Mouse (Mus musculus) intestine, embryonic 16.5 days (tissue): ENCODE data around the gene Nudt9. TPM values are rescaled to one million over a fixed set of nuclear protein-coding genes. Genes with fewer than 3 reads are reported as not detected.

Experiments used
- ATAC-seq: fragments of 200-750 bp; cut with Nextera tagmentation; 2 replicates; pipeline ENCODE4 v1.8.0; 2017; ENCODE audit warnings: moderate TSS enrichment, moderate library complexity
- H3K27ac ChIP-seq: fragments of 300-500 bp; sonication (generic); 2 replicates; pipeline ENCODE4 v1.5.1; 2014; ENCODE audit warnings: mild to moderate bottlenecking, low read length
- H3K27me3 ChIP-seq: fragments of 300-500 bp; sonication (generic); replicated peaks from 2 replicates; pipeline ENCODE4 v1.6.1; 2014; ENCODE audit warnings: low read length, control low read depth, mixed read lengths; ENCODE audit not compliant: control insufficient read depth, insufficient read depth
- H3K36me3 ChIP-seq: fragments of 300-500 bp; sonication (generic); 2 replicates; pipeline ENCODE4 v1.6.1; 2014; ENCODE audit warnings: low read length, control low read depth; ENCODE audit not compliant: control insufficient read depth, insufficient read depth
- H3K4me1 ChIP-seq: fragments of 300-500 bp; sonication (generic); 2 replicates; pipeline ENCODE4 v1.6.1; 2014; ENCODE audit warnings: low read length, control low read depth, mixed read lengths; ENCODE audit not compliant: control insufficient read depth, insufficient read depth
- H3K4me2 ChIP-seq: fragments of 300-500 bp; sonication (generic); 2 replicates; pipeline ENCODE4 v1.6.1; 2014; ENCODE audit warnings: low read depth, low read length, control low read depth
- H3K4me3 ChIP-seq: fragments of 300-500 bp; sonication (generic); 2 replicates; pipeline ENCODE4 v1.5.1; 2014; ENCODE audit warnings: mild to moderate bottlenecking, low read length
- H3K9ac ChIP-seq: fragments of 300-500 bp; sonication (generic); 2 replicates; pipeline ENCODE4 v1.6.1; 2014; ENCODE audit warnings: low read depth, low read length
- H3K9me3 ChIP-seq: fragments of 300-500 bp; sonication (generic); 2 replicates; pipeline ENCODE4 v1.6.1; 2016; ENCODE audit warnings: low read length, control low read depth; ENCODE audit not compliant: control insufficient read depth
- WGBS: fragments of 180-500 bp; shearing (Covaris S2); extraction: QIAGEN DNeasy Blood & Tissue Kit; methylation state at CpG from one replicate; pipeline ENCODE4 v1.1.7; 2014; 5-methylcytosine and 5-hydroxymethylcytosine counted together
- polyA plus RNA-seq: library from polyadenylated mRNA; unstranded; fragments of >200 nt; fragmentation: Nextera tagmentation; extraction: Ambion mirVana; gene quantifications from 2 replicates; pipeline ENCODE4 v1.2.1, GENCODE M21; 2015

The Nudt9 gene
- polyA plus RNA-seq, 1 experiment from 2014 or later, result 61.8 TPM

GRCm38 (mm10) chr5:104052956-104053355 is 6.8 kb downstream of the Nudt9 start:
- no peak for ATAC-seq
- Histone ChIP-seq H3K9ac (no peak overlapping the region), H3K27me3 (no peaks in the 10 kb centered on the region), H3K36me3 (peaks cover 10% of the 10 kb centered on the region; the same call in 1 of the 2 replicates), H3K27ac (no peak overlapping the region), H3K4me1 (no peaks in the 10 kb centered on the region), H3K4me2 (no peak overlapping the region), H3K4me3 (no peak overlapping the region), H3K9me3 (no peaks in the 10 kb centered on the region)
- 61% methylated on average over 8 of the region's 8 CpGs for WGBS

GRCm38 (mm10) chr5:104054938-104055337 is 8.8 kb downstream of the Nudt9 start:
- Histone ChIP-seq H3K9ac (no peak overlapping the region), H3K36me3 (peaks cover 10% of the 10 kb centered on the region; the same call in 1 of the 2 replicates), H3K9me3 (no peaks in the 10 kb centered on the region), H3K4me1 (no peaks in the 10 kb centered on the region), H3K27ac (no peak overlapping the region), H3K4me2 (no peak overlapping the region), H3K27me3 (no peaks in the 10 kb centered on the region), H3K4me3 (no peak overlapping the region)
- WGBS, result 94% methylated on average over 4 of the region's 4 CpGs
- ATAC-seq, result no peak

- no peak overlapping the region for H3K4me2 ChIP-seq
- ATAC-seq, result no peak
- H3K9me3 ChIP-seq, result no peaks in the 10 kb centered on the region
- H3K36me3 ChIP-seq, result peaks cover 10% of the 10 kb centered on the region; the same call in 1 of the 2 replicates
- no peaks in the 10 kb centered on the region for H3K4me1 ChIP-seq
- no peaks in the 10 kb centered on the region for H3K27me3 ChIP-seq
- H3K27ac ChIP-seq, result no peak overlapping the region
- no peak overlapping the region for H3K9ac ChIP-seq
- H3K4me3 ChIP-seq, result no peak overlapping the region
- WGBS, result 89% methylated on average over 4 of the region's 4 CpGs
Measured at GRCm38 (mm10) chr5:104055816-104056215, 9.7 kb downstream of the Nudt9 start.

- WGBS, result 81% methylated on average over 7 of the region's 7 CpGs
- H3K9ac ChIP-seq, result no peak overlapping the region
- H3K27ac ChIP-seq, result no peak overlapping the region
- peaks cover 8% of the 10 kb centered on the region; the same call in 1 of the 2 replicates for H3K36me3 ChIP-seq
- H3K9me3 ChIP-seq, result no peaks in the 10 kb centered on the region
- no peak overlapping the region for H3K4me2 ChIP-seq
- no peak overlapping the region for H3K4me3 ChIP-seq
- peak; percentile 69 for ATAC-seq
- H3K4me1 ChIP-seq, result no peaks in the 10 kb centered on the region
- H3K27me3 ChIP-seq, result no peaks in the 10 kb centered on the region
Measured at GRCm38 (mm10) chr5:104056295-104056694, 10.2 kb downstream of the Nudt9 start.

- ATAC-seq, result no peak
- no peaks in the 10 kb centered on the region for H3K9me3 ChIP-seq
- H3K27me3 ChIP-seq, result no peaks in the 10 kb centered on the region
- 66% methylated on average over 15 of the region's 15 CpGs for WGBS
- H3K4me2 ChIP-seq, result no peak overlapping the region
- H3K4me3 ChIP-seq, result no peak overlapping the region
- H3K27ac ChIP-seq, result no peak overlapping the region
- no peak overlapping the region for H3K9ac ChIP-seq
- H3K4me1 ChIP-seq, result no peaks in the 10 kb centered on the region
- peaks cover 8% of the 10 kb centered on the region for H3K36me3 ChIP-seq
Measured at GRCm38 (mm10) chr5:104058021-104058420, 11.9 kb downstream of the Nudt9 start.

GRCm38 (mm10) chr5:104059628-104060027 is 13.5 kb downstream of the Nudt9 start:
- Histone ChIP-seq H3K9ac (no peak overlapping the region), H3K4me3 (no peak overlapping the region), H3K4me2 (no peak overlapping the region), H3K36me3 (peaks cover 8% of the 10 kb centered on the region), H3K4me1 (no peaks in the 10 kb centered on the region), H3K27ac (no peak overlapping the region), H3K27me3 (no peaks in the 10 kb centered on the region), H3K9me3 (no peaks in the 10 kb centered on the region)
- 64% methylated on average over 9 of the region's 9 CpGs for WGBS
- peak; percentile 44; the same call in 1 of the 2 replicates for ATAC-seq

GRCm38 (mm10) chr5:104060429-104060828 is 14.3 kb downstream of the Nudt9 start:
- Histone ChIP-seq H3K36me3 (peaks cover 12% of the 10 kb centered on the region), H3K9ac (no peak overlapping the region), H3K27me3 (no peaks in the 10 kb centered on the region), H3K9me3 (no peaks in the 10 kb centered on the region), H3K4me2 (no peak overlapping the region), H3K27ac (no peak overlapping the region), H3K4me1 (no peaks in the 10 kb centered on the region), H3K4me3 (no peak overlapping the region)
- 84% methylated on average over 5 of the region's 5 CpGs for WGBS
- ATAC-seq, result no peak

GRCm38 (mm10) chr5:104061936-104062772 is 16.0 kb downstream of the Nudt9 start:
- H3K27me3 ChIP-seq, result no peaks in the 10 kb centered on the region
- peaks cover 12% of the 10 kb centered on the region for H3K36me3 ChIP-seq
- no peaks in the 10 kb centered on the region for H3K4me1 ChIP-seq
- WGBS, result 86% methylated on average over 13 of the region's 13 CpGs
- no peak overlapping the region for H3K9ac ChIP-seq
- H3K4me2 ChIP-seq, result no peak overlapping the region
- no peak for ATAC-seq
- no peak overlapping the region for H3K4me3 ChIP-seq
- H3K27ac ChIP-seq, result no peak overlapping the region
- H3K9me3 ChIP-seq, result no peaks in the 10 kb centered on the region

GRCm38 (mm10) chr5:104062773-104063551 is 16.9 kb downstream of the Nudt9 start:
- Histone ChIP-seq H3K4me3 (no peak overlapping the region), H3K4me2 (no peak overlapping the region), H3K9ac (no peak overlapping the region), H3K36me3 (peaks cover 12% of the 10 kb centered on the region), H3K9me3 (no peaks in the 10 kb centered on the region), H3K4me1 (no peaks in the 10 kb centered on the region), H3K27me3 (no peaks in the 10 kb centered on the region), H3K27ac (no peak overlapping the region)
- WGBS, result 91% methylated on average over 11 of the region's 11 CpGs
- ATAC-seq, result peak; percentile 70; the same call in 1 of the 2 replicates
